Mouse (Mus musculus): ENCODE results near the gene Lasp1. TPM values are rescaled to one million over a fixed set of nuclear protein-coding genes. Genes with fewer than 3 reads are reported as not detected.
"Not testable (repeated sequence)": the region's sequence is repeated elsewhere in the genome, so short reads cannot be mapped to it uniquely, and the experiment has no call there.

The Lasp1 gene
- polyA plus RNA-seq, 1 experiment from 2014 or later, result 123 TPM

DNA sequence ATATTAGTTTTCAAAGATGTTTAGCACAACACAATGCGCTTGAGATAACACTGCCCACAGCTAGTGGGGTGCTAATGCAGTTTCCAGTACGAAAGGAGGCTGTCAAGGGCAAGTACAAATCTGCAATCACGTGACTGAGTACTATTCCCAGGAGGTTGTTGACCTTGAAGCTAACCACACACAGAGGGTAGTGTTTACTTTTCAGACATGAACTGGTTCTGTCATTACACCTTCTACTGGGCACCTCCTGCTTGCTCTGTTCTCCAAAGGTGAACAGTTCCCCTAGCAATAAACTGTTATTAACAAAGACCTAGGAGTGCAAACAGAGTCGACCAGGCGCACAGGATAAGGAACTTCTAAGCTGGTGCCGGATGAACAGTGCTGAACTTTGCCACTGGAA, 51.6 kb downstream of the Lasp1 start:
- Histone ChIP-seq H3K9me3 (ENCODE audit: low read depth, low read length) (no peaks in the 10 kb centered on the region), H3K27ac (ENCODE audit: low read depth) (no peak overlapping the region), H3K9ac (no peak overlapping the region), H3K4me3 (ENCODE audit: low read depth, low read length) (no peak overlapping the region), H3K27me3 (ENCODE audit: insufficient read depth, low read length) (no peaks in the 10 kb centered on the region), H3K36me3 (ENCODE audit: insufficient read depth) (no peaks in the 10 kb centered on the region), H3K4me1 (ENCODE audit: insufficient read depth) (no peaks in the 10 kb centered on the region), H3K4me2 (no peak overlapping the region)
- TF ChIP-seq CTCF (IDR thresholded peaks at IDR 0.05; ENCODE audit: low read depth), result no peak
- WGBS, result 32% methylated on average over 6 of the region's 6 CpGs
- ATAC-seq (ENCODE audit: insufficient read depth), result 0 out of 2 replicates have a peak, but pooled peaks have one; percentile 35
- DNase-seq, result peak; percentile 37

DNA sequence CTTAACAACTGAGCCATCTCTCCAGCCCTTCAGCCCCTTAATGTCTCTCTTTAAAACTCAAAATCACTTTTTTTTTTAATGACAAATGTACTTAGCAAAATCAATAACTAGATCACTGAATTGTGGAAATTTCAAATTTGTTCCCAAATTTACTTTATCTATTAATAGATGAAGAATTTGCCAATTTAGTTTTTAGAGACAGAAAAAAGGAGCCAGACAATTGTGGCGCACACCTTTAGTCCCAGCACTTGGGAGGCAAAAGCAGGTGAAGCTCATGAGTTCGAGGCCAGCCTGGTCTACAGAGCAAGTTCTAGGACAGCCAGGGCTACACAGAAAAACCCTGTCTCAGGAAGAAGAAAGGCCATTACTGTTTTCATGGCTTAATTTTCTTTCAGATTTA, 52.8 kb downstream of the Lasp1 start:
- Histone ChIP-seq H3K4me3 (ENCODE audit: low read depth, low read length) (no peak overlapping the region), H3K9me3 (ENCODE audit: low read depth, low read length) (no peaks in the 10 kb centered on the region), H3K4me2 (no peak overlapping the region), H3K27me3 (ENCODE audit: insufficient read depth, low read length) (no peaks in the 10 kb centered on the region), H3K4me1 (ENCODE audit: insufficient read depth) (no peaks in the 10 kb centered on the region), H3K9ac (no peak overlapping the region), H3K27ac (ENCODE audit: low read depth) (no peak overlapping the region), H3K36me3 (ENCODE audit: insufficient read depth) (no peaks in the 10 kb centered on the region)
- ATAC-seq (ENCODE audit: insufficient read depth) (no peak), DNase-seq (no peak)
- WGBS, result 86% methylated on average over 2 of the region's 2 CpGs
- no peak for TF ChIP-seq CTCF (IDR thresholded peaks at IDR 0.05; ENCODE audit: low read depth)

DNA sequence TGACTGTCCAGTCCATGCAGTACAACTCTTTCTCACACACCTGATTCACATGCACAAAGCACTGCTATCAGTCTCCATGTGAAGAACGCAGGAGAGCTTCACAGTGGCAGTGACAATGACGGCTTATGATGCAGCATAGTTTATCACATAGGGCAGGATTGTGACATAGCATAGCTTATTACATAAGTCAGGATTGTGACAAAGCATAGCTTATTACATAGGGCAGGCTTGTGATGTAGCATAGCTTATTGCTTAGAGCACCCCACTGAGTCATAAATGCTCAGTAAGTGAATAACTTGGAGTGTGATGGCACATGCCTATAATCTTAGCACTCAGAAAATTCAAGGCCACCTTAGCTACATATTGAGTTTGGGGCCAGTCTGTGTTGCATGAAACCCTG, 56.7 kb downstream of the Lasp1 start:
- no peaks in the 10 kb centered on the region for H3K9me3 ChIP-seq (ENCODE audit: low read depth, low read length)
- no peak for DNase-seq
- TF ChIP-seq CTCF (IDR thresholded peaks at IDR 0.05; ENCODE audit: low read depth), result no peak
- no peaks in the 10 kb centered on the region for H3K4me1 ChIP-seq (ENCODE audit: insufficient read depth)
- H3K4me2 ChIP-seq, result no peak overlapping the region
- no peak overlapping the region for H3K27ac ChIP-seq (ENCODE audit: low read depth)
- 81% methylated on average over 2 of the region's 2 CpGs for WGBS
- no peaks in the 10 kb centered on the region for H3K36me3 ChIP-seq (ENCODE audit: insufficient read depth)
- H3K9ac ChIP-seq, result no peak overlapping the region
- no peaks in the 10 kb centered on the region for H3K27me3 ChIP-seq (ENCODE audit: insufficient read depth, low read length)
- ATAC-seq (ENCODE audit: insufficient read depth), result no peak
- no peak overlapping the region for H3K4me3 ChIP-seq (ENCODE audit: low read depth, low read length)

DNA sequence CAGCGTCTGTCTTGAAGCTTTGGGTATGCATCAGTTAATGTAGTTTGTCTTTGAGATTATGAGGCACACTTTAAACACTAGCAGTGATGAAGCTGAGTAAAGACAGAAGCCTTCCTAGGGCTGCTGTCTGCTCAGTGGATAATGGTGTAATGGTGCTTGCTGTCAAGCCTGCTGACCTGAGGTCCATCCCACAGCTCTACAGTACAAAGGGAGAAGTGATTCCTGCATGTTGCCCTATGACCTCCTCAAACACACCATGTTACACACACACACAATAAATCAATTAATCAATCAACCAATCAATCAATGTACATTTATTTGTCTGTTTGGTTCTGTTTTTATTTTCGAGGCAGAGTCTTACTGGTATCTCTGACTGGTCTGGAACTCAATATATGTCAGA, 63.3 kb downstream of the Lasp1 start:
- TF ChIP-seq CTCF (IDR thresholded peaks at IDR 0.05; ENCODE audit: low read depth), result no peak
- WGBS, result 49% methylated on average over 2 of the region's 2 CpGs
- ATAC-seq (ENCODE audit: insufficient read depth) (no peak), DNase-seq (no peak)
- no peaks in the 10 kb centered on the region for H3K4me1 ChIP-seq (ENCODE audit: insufficient read depth)
- no peaks in the 10 kb centered on the region for H3K36me3 ChIP-seq (ENCODE audit: insufficient read depth)
- no peak overlapping the region for H3K27ac ChIP-seq (ENCODE audit: low read depth)
- no peaks in the 10 kb centered on the region for H3K27me3 ChIP-seq (ENCODE audit: insufficient read depth, low read length)
- H3K9me3 ChIP-seq (ENCODE audit: low read depth, low read length), result no peaks in the 10 kb centered on the region
- no peak overlapping the region for H3K9ac ChIP-seq
- H3K4me3 ChIP-seq (ENCODE audit: low read depth, low read length), result no peak overlapping the region
- no peak overlapping the region for H3K4me2 ChIP-seq

DNA sequence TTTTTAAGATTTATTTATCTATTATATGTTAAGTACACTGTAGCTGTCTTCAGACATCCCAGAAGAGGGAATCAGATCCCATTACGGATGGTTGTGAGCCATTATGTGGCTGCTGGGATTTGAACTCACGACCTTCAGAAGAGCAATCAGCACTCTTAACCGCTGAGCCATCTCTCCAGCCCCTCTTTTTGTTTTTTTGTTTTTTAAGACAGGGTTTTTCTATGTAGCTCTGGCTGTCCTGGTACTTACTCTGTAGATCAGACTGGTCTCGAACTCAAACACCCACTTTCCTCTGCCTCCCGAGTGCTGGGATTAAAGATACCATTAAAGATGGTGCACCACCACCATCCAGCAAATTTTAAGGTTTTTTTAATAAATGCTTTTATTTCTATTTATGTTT, 66.6 kb downstream of the Lasp1 start:
- 83% methylated on average over 5 of the region's 5 CpGs for WGBS
- ATAC-seq (ENCODE audit: insufficient read depth), result no peak
- no peak for TF ChIP-seq CTCF (IDR thresholded peaks at IDR 0.05; ENCODE audit: low read depth)

DNA sequence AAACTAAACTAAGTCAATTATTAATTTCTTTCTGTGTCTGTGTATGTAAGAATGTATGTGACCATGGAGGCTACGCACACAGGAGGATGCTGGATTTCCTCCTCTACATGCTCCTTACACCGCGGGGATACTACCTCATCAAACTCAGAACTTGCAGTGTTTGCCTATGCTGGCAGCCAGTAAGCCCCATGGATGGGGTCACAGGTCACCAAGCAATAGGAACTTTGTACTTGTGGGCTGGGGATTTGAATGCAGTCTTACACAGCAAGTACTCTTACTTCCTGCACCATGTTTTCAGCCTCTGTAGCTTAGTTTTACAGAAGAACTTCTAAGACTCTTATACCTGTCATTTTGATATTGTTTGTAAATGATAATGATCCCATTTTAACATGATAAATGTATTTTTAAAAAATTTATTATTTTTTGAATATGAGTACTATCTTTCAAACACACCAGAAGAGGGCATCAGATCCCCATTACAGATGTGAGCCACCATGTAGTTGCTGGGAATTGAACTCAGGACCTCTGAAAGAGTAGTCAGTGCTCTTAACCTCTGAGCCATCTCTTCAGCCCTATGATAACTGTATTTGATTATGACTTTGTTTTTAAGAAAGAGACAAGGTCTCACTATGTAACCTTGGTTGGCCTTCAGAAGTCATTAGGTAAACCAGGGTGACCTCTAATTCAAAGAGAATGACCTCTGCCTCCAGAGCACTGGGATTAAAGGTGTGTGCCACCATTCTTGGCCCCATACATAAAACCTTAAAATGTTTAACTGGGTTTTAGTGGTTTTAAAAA, 67.5 kb downstream of the Lasp1 start:
- 84% methylated on average over 3 of the region's 3 CpGs for WGBS
- no peaks in the 10 kb centered on the region for H3K9me3 ChIP-seq (ENCODE audit: low read depth, low read length)
- H3K36me3 ChIP-seq (ENCODE audit: insufficient read depth), result no peaks in the 10 kb centered on the region
- no peak for DNase-seq
- H3K27ac ChIP-seq (ENCODE audit: low read depth), result no peak overlapping the region
- no peak overlapping the region for H3K4me2 ChIP-seq
- no peaks in the 10 kb centered on the region for H3K27me3 ChIP-seq (ENCODE audit: insufficient read depth, low read length)
- H3K9ac ChIP-seq, result no peak overlapping the region
- no peak overlapping the region for H3K4me3 ChIP-seq (ENCODE audit: low read depth, low read length)
- no peak for TF ChIP-seq CTCF (IDR thresholded peaks at IDR 0.05; ENCODE audit: low read depth)
- H3K4me1 ChIP-seq (ENCODE audit: insufficient read depth), result no peaks in the 10 kb centered on the region
- ATAC-seq (ENCODE audit: insufficient read depth), result no peak

More for the DNA sequence above, 66.6 kb downstream of the Lasp1 start:
- Histone ChIP-seq H3K9me3 (ENCODE audit: low read depth, low read length) (no peaks in the 10 kb centered on the region), H3K27me3 (ENCODE audit: insufficient read depth, low read length) (no peaks in the 10 kb centered on the region), H3K4me1 (ENCODE audit: insufficient read depth) (no peaks in the 10 kb centered on the region), H3K36me3 (ENCODE audit: insufficient read depth) (no peaks in the 10 kb centered on the region), H3K4me3 (ENCODE audit: low read depth, low read length) (no peak overlapping the region), H3K9ac (no peak overlapping the region), H3K27ac (ENCODE audit: low read depth) (no peak overlapping the region), H3K4me2 (no peak overlapping the region)
- no peak for DNase-seq

DNA sequence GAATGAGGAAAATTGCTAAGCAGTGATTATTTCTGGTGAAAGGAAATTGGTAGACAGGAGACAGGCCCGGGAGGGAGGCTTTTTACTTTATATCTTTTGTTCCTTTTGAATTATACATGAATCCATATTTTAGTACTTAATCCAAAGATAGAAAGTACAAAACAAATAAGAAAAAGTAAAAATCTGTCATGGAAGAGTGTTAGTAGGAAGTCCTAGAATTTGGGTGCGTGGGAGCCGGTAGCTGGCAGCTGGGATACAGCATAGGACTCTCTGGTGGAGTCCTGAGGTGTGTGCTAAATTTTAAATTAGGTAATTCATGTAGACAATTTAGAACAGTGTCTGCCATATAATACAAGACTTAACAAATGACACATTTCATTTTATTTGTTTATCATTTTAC, 68.8 kb downstream of the Lasp1 start:
- no peaks in the 10 kb centered on the region for H3K9me3 ChIP-seq (ENCODE audit: low read depth, low read length)
- 85% methylated on average over 3 of the region's 3 CpGs for WGBS
- TF ChIP-seq CTCF (IDR thresholded peaks at IDR 0.05; ENCODE audit: low read depth), result no peak

DNA sequence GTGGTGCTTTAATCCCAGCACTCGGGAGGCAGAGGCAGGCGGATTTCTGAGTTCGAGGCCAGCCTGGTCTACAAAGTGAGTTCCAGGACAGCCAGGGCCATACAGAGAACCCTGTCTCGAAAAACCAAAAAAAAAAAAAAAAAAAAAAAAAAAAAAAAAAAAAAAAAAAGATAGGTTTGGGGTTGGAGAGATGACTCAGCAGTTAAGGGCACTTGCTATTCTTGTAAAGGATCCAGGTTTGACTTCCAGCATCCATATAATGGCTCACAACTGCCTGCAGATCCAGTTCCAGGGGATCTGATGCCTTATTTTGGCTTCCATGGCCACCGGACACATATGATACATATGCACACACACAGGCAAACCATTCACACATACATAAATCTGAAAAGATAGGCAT, 73.6 kb downstream of the Lasp1 start:
- 87% methylated on average over 5 of the region's 5 CpGs for WGBS
- not testable (repeated sequence) for H3K27ac ChIP-seq (ENCODE audit: low read depth); ATAC-seq (ENCODE audit: insufficient read depth); DNase-seq; H3K36me3 ChIP-seq (ENCODE audit: insufficient read depth); H3K4me1 ChIP-seq (ENCODE audit: insufficient read depth); H3K4me3 ChIP-seq (ENCODE audit: low read depth, low read length); H3K27me3 ChIP-seq (ENCODE audit: insufficient read depth, low read length); H3K4me2 ChIP-seq; H3K9ac ChIP-seq; H3K9me3 ChIP-seq (ENCODE audit: low read depth, low read length)

More for the DNA sequence above, 68.8 kb downstream of the Lasp1 start:
- Histone ChIP-seq H3K4me1 (ENCODE audit: insufficient read depth) (no peaks in the 10 kb centered on the region), H3K27me3 (ENCODE audit: insufficient read depth, low read length) (no peaks in the 10 kb centered on the region), H3K4me2 (no peak overlapping the region), H3K27ac (ENCODE audit: low read depth) (no peak overlapping the region), H3K9ac (no peak overlapping the region), H3K4me3 (ENCODE audit: low read depth, low read length) (no peak overlapping the region), H3K36me3 (ENCODE audit: insufficient read depth) (no peaks in the 10 kb centered on the region)
- ATAC-seq (ENCODE audit: insufficient read depth) (no peak), DNase-seq (no peak)

Data from lung, embryonic 14.5 days (tissue).